Mouse (Mus musculus): ENCODE results near the gene Nceh1.

Nceh1 gene

DNA sequence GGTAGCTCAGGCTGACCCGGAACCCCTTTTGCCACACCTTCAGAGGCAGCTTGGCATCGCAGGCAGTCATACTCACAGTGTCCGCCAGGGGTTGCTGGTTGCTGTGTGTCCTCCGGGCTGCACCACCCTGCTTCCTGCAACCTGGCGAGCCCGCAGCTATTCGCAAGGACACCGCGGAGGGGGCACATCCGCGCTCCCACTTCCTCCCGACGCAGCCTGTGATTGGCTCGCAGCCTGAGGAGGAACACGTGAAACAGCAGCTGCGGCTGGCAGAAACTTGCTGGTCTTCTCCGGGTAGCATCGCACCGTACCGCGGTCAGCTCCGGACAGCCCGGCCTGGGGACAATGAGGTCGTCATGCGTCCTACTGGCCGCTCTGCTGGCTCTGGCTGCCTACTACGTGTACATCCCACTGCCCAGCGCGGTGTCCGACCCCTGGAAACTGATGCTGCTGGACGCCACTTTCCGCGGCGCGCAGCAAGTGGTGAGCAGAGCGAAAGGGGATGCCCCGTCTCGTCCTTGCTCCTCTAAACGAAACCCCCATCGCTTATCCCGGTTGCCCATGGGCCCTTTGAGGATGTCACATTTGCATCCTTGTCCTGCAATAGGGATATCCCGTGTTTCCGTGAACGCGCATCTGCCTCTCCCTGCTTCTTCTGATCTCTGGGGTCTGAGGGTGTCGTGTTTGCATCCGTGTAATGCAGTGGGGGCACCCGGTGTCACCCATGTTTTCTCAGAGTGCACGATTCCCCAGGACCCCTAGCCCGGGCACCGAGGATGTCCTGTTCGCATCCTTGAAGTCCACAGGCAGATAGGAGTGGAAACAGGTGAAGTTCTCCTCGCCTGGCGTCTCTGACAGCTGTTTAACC is at the start of gene Nceh1:
Gene Nceh1 (plus strand): TSS at position 233 of the 868 bp plus-strand sequence.
- peak; percentile 94 for ATAC-seq (ENCODE audit: insufficient number of reproducible peaks, low FRiP score, low TSS enrichment)

GRCm38 (mm10) chr3:27140101-27140500 is 42.7 kb upstream of the Nceh1 start:
- no peak for ATAC-seq (ENCODE audit: insufficient number of reproducible peaks, low FRiP score, low TSS enrichment)

GRCm38 (mm10) chr3:27143570-27143969 is 39.2 kb upstream of the Nceh1 start:
- ATAC-seq (ENCODE audit: insufficient number of reproducible peaks, low FRiP score, low TSS enrichment), result no peak

DNA sequence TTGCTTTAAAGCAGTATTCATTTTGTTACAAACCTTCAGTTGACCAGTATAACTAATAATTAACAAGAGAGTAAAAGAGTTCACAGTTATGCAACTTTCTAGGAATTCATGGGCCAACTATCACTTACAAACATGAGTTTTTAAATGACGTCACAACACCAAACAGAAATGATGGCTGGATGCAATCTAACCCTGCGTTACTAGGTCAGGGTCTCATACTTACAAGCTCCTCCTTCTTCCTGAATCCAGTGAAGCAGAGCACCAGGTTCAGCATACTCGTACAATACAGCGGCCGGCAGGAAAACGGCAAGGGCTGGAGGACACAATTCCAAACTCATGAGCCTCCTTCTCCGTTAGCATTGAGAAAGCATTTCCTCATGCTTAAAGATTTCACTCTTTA is 37.0 kb upstream of the Nceh1 start:
- ATAC-seq (ENCODE audit: insufficient number of reproducible peaks, low FRiP score, low TSS enrichment), result no peak

- ATAC-seq (ENCODE audit: insufficient number of reproducible peaks, low FRiP score, low TSS enrichment), result no peak; the same call in 1 of the 2 replicates
Measured at GRCm38 (mm10) chr3:27153191-27153671, 29.5 kb upstream of the Nceh1 start.

- peak; percentile 100 for ATAC-seq (ENCODE audit: insufficient number of reproducible peaks, low FRiP score, low TSS enrichment)
Measured at GRCm38 (mm10) chr3:27153701-27154209, 29.0 kb upstream of the Nceh1 start, which contains the start of gene Ect2. Ect2 (minus strand) TSS chr3:27153878.

- no peak for ATAC-seq (ENCODE audit: insufficient number of reproducible peaks, low FRiP score, low TSS enrichment)
Measured at GRCm38 (mm10) chr3:27154280-27154679, 28.5 kb upstream of the Nceh1 start.

- ATAC-seq (ENCODE audit: insufficient number of reproducible peaks, low FRiP score, low TSS enrichment), result no peak
Measured at GRCm38 (mm10) chr3:27155051-27155855, 27.5 kb upstream of the Nceh1 start.

DNA sequence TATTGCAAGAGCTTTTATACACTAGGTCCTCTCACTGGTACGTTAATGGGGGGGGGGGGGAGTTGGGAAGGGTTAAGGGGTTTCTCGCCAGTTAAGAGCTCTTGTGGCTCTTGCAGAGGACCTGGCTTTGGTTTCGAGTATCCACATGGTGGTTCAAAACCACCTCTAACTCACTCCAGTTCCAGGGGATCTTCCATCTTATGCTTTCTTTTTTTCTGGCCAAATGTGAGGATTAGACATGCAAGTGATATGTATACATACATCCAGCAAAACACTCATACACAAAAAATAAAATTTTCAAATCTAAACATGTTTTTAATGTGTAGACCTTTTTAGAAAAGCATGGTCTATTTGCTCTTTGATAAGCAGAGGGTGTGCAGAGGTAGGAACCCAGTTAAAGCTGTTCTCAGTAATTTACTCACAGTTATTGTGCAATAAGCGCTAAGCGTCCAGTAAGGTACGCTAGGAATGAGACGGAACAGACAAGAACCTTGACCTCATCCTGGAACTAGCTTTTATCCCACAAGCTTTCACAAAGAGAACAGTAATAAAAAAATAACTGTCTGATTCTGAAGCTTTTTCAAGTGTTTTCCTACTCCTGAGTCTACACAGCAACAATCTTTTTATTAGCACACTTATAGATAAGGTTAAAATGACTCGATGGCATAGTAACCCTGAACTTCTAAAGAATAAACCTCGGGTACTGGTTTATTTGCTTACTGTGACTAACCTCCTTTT is 26.7 kb upstream of the Nceh1 start:
- no peak for ATAC-seq (ENCODE audit: insufficient number of reproducible peaks, low FRiP score, low TSS enrichment)

GRCm38 (mm10) chr3:27156594-27156949 is 26.2 kb upstream of the Nceh1 start:
- no peak for ATAC-seq (ENCODE audit: insufficient number of reproducible peaks, low FRiP score, low TSS enrichment)

DNA sequence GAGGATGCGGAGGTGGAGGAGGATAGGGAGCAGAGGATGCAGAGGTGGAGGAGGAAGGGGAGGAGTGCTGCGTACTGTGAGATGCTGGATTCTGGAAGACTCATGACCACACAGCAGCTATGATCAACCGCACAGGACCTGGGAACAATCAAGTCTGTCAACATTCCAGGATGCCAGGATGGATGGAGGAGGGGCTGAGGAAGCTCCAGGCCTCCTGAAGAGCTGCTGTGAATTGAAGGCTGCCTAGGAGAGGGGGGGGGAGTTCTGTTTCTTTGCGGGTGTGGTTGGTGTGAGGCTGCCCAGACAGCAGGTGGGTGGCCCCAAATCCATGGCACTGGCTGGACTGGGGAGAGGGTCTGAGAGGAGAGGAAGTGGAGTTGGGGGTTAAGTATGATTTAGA is 23.9 kb upstream of the Nceh1 start:
- ATAC-seq (ENCODE audit: insufficient number of reproducible peaks, low FRiP score, low TSS enrichment), result no peak

- ATAC-seq (ENCODE audit: insufficient number of reproducible peaks, low FRiP score, low TSS enrichment), result no peak
Measured at GRCm38 (mm10) chr3:27161645-27162409, 20.9 kb upstream of the Nceh1 start.

DNA sequence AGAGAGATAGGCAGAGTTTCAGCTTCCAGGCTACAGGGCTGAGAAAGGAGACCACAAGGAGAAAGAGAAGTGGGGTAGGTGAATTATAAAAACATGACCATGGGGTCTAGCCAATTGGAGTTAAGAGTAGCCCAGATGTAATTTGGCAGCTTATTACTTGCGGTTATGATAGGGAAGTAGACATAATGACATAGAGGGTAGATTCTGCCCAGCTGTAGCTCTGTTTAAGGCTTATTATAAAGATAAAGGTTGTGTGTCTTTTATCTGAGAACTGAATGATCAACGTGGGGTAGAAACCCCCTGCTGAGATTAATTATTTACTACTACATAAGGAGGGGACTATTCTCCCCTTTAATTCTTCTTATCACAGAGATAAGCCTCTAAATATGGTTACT is 20.4 kb upstream of the Nceh1 start:
- ATAC-seq (ENCODE audit: insufficient number of reproducible peaks, low FRiP score, low TSS enrichment), result no peak

- no peak for ATAC-seq (ENCODE audit: insufficient number of reproducible peaks, low FRiP score, low TSS enrichment)
Measured at GRCm38 (mm10) chr3:27165481-27166065, 17.2 kb upstream of the Nceh1 start.

DNA sequence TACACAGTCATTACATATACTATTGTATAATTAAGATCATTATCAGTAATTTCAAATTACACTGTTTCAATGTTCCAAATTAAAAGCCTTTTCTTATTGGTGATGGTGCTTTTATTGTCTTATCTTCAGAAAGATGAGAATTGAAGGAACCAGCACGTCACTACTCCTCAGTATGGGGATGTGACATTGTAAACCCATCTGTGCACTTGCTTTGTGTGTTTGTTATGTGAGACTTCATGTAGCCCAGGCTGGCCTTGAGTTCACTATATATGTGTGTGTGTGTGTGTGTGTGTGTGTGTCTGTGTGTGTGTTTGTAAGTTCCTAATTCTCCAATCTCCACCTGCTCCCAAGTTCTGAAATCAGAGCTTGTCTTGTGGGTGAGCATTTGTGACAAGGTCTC is 12.5 kb upstream of the Nceh1 start:
- no peak for ATAC-seq (ENCODE audit: insufficient number of reproducible peaks, low FRiP score, low TSS enrichment)

- no peak for ATAC-seq (ENCODE audit: insufficient number of reproducible peaks, low FRiP score, low TSS enrichment)
Measured at GRCm38 (mm10) chr3:27179711-27180110, 3.1 kb upstream of the Nceh1 start.

DNA sequence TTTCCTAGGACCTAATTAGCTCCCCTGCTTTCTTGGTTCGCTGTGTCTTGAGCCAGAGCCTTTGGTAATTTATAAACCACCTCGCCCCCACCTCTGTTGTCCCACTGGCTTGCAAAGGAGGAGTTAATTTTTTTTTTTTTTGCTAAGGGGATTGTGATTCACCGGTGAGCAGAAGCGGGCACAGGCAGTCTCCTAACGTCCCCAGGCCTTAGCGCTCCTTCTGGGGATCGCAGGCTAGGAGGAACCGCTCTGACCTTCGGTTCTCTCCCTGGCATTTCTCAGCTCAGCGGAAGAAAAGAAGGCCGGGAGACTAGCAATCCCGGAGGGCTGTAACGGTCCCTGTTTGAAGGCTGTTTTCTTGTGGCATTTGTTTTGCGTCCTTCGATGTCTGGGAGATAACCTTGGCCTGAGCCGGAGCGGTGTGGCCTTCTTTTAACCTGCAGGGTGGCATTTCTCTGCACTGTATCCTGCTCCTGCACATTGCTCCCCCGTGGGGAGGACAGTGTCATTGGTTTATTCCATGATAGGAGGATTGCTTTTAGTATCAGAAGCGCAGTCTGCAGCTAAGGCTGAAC is 923 bp downstream of the Nceh1 start:
- ATAC-seq (ENCODE audit: insufficient number of reproducible peaks, low FRiP score, low TSS enrichment), result peak; percentile 59

- no peak for ATAC-seq (ENCODE audit: insufficient number of reproducible peaks, low FRiP score, low TSS enrichment)
Measured at GRCm38 (mm10) chr3:27188386-27188785, 5.6 kb downstream of the Nceh1 start.
